Mouse (Mus musculus) monocyte, adult 59 days (primary cell): Measurements from ENCODE around the gene D430041D05Rik. TPM values are rescaled to one million over a fixed set of nuclear protein-coding genes. Genes with fewer than 3 reads are reported as not detected.

Source experiments
- total RNA-seq, 2 experiments: library from RNA; stranded (reverse); gene quantifications; one replicate each; pipeline ENCODE4 v1.2.4; 2023

The D430041D05Rik gene
- under 1 TPM in 1 of 2 experiments, not detected in 1; 0.03 TPM for total RNA-seq

DNA sequence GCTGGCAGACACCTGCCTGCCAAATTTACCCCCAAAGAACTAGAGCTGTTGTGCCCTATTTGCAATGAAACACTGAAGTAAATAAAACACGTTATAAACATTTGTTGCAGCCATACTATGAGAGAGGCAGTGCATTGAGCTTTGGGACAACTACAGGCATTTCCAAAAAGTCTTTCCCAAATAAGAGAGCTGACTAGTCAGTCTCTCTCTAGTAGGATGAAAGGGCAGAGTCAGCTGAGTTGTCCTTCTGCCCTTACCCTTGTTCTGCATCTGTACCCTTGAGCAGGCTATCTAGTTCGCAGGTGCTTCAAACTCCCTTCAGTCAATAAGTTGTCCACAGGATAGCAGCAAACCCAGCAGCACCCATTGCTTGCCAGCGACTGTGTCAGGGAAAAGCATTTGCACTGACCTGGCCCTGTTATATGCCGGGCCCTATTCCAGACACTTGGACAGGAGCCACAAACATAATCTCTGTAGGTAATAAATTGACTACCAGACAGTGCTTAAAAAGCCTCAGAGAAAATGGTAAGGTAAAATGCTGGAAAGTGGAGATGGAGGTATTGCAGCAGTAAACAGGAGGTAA lies at the start of gene D430041D05Rik:
TSS of gene D430041D05Rik (minus strand) at position 51 of the 583 bp plus-strand sequence.

GRCm38 (mm10) chr2:104122505-104123378 lies 288.1 kb downstream of the D430041D05Rik start, which contains the start of gene A930018P22Rik:
TSS of gene A930018P22Rik (plus strand) at chr2:104122769.

GRCm38 (mm10) chr2:104095741-104096213 lies 315.0 kb downstream of the D430041D05Rik start, which contains the start of gene Cd59a:
TSS of gene Cd59a (plus strand) at chr2:104095801.

Other genes with a start within 250 kb of the D430041D05Rik start
- gene Hipk3, start 83.4 kb upstream of the D430041D05Rik start, total RNA-seq, result 10 to 100 TPM; 80.2 to 82.8 TPM
- 10 to 100 TPM; 23.4 to 34.1 TPM for gene Cstf3, start 179.5 kb upstream of the D430041D05Rik start, total RNA-seq